Mouse (Mus musculus) thymus, postnatal 25 days (tissue): Measurements from ENCODE around the gene Ptges2.
A peak's percentile ranks its signal among the peaks of the same experiment; 100 is the strongest.

Source experiments
- DNase-seq: peaks from one replicate; pipeline ENCODE4 v3.0.0; 2022

Ptges2 gene

DNA sequence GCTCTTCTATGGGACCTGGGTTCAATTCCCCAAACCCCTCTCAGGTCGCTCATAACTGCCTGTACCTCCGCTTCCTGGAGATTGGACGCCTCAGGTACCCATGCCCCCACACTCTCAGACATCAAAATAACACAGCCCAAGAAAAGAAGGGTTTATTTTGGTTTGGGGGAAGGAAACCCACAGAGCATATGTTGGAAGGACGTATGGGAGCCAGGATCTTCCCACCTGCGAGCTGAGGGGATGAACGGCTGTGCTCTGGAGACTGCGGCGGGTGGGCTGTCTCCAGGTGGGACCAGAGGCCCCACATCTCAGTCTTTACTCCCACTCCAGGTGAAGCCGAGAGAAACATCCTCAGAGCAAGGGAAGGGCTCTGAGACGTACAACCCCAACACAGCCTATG, 18.7 kb upstream of the Ptges2 start:
- DNase-seq, result no peak

DNA sequence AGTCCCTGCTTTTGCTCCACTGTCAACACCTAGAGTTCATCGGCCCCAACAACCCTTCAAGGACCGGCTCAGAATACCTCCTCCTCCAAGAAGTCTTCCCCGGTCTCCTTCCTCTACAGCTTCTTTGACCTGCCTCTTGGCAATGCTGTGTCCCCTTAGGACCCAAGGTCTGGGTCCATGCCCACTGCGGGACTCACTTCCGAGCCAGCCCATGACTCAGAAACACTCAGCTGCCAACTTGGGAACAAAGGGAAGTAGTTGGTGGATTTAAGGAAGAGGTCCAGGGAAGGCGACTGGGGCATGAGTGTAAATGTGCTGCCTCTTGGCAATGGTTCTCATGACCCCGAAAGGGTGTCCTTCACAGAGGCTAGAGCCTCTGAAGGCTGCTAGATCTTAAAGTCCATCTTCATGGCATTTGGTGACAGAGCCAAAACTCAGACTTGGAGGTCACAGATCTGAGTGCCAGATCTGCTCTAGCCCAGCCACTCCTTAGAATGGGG, 15.6 kb upstream of the Ptges2 start:
- no peak for DNase-seq

DNA sequence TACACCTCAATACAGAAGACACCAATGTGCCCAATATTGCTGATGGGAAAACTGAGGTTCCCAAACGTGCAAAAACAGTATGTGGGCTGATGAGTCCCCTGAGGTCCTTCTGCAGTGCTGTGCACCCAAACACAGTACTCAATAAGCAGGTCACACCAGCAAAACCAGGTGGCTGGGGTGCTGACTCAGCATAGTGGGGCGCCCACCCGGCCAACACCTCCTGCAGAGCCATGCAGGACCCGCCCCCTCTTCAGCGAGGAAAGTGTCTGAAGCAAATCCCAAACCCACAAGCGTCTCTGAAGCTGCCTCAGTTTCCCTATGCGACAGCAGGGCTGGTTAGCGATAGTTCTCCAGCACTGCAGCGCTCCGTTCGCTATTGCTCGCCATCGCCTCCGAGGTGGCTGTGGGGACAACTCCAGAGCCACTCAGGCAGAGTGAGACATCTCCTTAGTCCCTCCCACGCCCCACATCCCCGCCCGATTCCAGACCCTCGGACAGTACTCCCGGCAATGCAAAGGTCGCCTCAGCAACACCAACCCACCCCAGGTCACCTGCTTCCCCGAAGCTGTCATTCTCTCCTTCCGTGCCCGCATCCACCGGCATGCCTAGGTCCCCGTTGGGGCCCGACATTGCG, 14.4 kb upstream of the Ptges2 start:
- DNase-seq, result peak; percentile 69

DNA sequence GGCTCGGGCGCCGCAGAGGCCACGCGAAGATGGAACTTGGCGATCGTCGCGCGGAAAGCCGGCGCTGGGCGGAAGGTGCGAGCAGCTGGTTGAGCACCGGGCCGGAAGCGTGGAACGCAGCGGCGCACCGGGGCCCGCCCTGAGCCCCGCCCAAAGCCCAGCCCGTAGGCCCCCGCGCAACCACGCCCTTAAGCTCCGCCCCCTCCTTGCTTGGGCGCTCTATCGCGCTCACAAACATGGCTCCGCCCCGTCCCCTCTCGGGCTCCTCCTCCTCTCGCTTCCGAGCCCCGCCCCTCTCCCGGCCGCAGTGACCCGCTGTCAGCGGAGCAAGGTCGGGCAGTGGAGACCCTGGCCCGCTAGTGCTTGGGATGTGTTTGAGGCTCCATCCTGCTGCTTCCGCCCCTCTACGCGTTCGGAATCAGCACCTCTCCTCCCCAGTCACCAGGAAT, 13.9 kb upstream of the Ptges2 start, which contains the start of gene 1110008P14Rik:
1110008P14Rik (minus strand) TSS at position 164 of the 449 bp plus-strand sequence.
- peak; percentile 97 for DNase-seq

DNA sequence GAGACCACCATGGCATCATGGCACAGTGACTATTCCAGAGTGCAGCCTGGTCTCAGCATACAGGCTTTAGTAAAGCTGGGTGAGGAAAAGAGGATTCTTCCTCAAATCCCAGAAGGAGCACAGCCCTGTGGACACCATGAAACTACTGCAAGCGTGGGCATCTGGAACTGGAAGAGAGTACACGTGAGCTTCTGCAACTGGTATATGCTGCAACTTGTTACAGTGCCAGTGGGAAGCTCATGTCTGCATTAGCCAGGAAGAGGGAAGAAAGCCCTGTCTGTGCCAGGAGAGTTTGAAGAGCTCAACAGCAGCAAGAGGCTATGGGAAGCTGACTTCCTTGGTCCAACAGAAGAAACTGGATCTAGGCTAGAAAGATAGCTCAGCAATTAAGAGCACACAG, 13.0 kb upstream of the Ptges2 start:
- no peak for DNase-seq

DNA sequence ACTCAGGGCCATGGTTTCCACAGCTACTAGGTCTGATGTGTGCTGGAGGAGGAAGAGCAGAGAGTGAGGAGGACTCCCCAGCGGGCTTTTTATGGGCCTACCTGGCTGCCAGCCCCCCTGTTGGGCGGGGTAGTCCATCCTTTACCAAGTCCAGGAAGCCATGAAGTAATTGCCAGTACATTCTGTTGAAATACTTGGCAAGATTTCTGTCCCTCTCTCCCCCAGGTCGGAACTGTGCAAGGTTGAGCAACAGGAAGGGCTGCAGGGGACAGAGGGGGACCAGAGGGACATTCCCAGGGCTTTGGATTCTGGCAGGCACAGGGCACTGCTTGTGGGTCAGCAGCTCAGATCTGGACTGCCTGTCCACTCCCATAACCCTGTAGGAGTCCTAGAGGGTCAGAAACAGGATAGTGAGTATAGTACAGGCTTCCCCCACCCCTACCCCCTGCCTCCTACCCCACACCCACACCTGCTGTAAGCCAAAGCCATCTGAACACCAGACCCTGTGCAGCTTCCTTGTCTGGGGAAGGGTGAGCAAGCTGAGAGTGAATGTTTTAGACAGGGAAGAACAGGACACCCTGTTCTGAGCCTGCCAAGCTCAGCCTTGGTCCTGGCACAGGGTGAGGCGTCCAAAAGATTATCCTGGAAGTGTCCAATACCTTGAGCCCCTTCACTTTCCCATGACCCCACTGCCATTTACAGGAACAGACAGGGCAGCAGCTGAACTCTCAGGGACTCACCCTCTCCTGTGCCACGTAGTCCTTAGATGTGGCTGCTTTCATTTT, 7.8 kb upstream of the Ptges2 start, which contains the start of gene Lcn2:
Lcn2 (minus strand) TSS at position 547 of the 785 bp plus-strand sequence.
- DNase-seq, result no peak

DNA sequence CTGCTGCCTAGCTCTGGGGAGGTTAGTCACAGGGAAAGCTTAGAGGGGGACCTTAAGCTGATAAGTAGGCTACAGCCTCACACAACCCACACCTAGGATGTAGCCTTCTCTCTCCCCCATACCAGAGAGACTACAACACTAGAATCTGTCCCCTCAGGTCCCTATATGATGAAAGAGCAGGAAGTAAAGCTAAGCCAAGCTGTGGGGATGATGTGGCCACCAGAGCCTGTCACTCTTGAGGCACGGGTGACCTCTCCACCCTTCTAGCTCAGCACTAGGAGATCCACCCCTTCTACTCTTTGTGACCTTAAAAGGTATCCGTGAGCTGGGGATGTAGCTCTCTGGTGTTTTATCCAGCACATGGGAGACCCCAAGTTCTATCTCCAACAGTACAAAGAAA, 6.5 kb upstream of the Ptges2 start:
- no peak for DNase-seq

DNA sequence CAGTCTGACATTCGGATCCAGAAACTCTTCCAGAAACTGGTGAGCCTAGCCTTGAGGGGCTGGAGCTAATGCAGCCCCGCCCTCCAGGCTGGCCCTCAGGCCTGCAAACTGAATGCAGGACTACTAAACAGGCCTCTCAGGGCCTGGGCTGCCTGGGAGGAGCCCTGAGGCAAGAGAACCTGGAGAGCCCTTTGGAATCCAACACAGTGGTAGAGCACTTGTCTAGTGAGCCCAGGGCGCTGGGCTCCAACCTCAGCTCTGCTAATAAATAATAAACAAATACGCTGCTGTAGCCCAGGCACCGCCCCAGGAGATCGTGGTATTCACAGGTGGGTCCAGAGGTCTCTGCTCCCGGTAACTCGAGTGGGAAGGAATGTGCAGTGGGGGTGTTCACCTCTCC, 4.8 kb upstream of the Ptges2 start:
- DNase-seq, result no peak

DNA sequence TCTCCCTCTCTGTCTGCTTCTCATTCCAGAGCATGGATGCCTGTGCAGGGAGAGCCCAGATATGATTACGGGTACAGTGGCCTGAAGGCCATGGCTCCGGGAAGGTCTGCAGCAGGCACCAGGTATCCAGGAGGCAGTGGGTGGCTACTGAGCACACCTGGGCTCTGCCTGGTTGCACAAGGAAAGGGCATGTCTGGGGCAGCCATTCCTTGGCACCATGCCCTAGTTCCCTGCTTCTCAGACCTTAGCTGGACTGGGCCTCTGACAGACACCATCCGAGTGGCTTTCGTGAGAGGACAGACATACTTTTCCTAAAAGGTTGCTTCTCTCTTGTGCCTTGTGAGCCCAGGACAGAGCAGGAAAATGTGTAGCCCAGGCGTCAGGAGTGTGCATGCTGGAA, 3.6 kb upstream of the Ptges2 start:
- DNase-seq, result no peak

DNA sequence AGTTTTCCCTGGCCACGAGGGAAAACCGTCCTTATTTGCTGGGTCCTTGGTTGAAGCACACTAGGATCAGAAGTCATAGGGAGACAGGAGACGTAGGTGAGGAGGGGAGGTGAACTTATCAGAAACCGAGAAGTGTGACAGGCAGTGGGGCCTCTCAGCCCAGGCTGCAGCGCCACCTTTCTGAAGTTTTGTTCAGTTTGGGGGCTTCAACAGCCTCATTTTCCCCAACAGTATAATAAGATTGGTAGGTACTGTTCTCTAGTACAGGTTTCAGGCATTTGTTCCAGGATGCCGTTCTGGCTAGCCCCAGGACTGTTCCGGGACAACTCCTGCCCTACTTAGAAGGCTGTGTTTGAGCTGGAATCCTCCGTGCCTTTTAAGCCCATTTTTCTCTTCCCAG, 723 bp upstream of the Ptges2 start:
- DNase-seq, result peak; percentile 71

DNA sequence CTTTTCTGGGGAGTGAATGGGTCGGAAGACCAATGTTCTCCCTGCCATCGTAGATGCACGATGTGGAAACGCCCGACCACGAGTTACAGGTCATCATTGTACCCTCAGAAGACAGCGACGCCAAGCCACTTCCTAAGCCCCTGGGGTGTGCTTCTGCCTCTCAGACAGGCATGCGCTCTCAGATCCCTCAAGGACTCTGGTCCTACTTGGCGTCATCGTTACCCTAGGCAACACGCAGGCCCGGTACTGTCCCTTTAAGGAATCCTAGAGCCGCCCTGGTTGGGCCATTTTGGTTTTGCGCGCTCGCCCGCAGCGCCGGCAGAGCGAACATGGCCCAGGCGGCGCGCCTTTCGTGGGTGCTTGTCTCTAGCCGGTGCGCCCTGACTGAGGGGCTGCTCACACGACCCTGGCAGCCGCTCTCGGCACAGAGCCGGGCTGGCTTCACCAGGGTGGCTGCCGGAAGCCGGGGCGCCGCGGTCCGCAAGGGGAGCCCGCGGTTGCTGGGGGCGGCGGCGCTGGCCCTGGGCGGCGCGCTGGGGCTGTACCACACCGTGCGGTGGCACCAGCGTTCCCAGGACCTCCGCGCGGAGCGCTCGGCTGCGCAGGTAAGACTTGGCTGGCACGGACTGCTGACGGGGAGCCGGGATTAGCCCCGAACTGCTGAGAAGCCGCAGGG, 388 bp downstream of the Ptges2 start:
- DNase-seq, result peak; percentile 77

DNA sequence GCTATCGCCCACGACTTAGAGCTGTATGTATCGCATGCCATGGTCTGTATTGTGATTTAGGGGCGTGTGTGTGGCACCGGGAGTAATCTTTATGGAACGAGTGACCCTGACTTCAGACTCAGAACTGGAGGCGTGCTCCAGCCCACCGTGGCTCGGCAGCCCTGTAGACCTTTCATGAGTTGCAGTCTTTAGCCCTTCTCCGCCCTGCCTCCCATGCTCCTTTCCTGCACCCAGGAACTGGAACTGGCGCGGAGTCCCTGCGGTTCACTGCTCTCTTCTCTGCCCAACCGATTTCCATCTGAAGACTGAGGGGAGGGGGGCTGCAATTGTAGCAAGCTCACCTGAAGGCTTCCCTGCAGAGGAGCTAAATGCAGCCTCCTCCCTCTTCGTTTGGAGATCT, 999 bp downstream of the Ptges2 start:
- peak; percentile 26 for DNase-seq

DNA sequence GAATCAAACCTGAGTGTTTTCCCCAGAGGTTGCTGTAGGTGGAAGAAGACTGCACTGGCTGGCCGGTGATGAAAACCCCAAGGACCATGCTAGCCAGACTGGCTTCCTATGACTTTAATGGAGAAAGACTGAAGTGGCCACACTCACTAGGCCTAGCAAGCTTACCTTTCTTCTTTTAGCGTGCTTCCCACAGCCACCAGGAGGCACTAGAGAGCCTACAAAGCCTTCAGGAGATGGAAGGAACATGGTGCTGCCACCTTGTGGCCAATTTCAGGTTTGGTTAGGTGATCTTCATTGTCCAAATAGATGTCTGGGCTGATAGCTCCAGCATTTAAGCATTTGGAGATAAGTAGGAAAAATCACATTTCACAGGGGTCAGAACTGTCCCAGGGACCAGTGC, 9.0 kb downstream of the Ptges2 start:
- DNase-seq, result peak; percentile 94

DNA sequence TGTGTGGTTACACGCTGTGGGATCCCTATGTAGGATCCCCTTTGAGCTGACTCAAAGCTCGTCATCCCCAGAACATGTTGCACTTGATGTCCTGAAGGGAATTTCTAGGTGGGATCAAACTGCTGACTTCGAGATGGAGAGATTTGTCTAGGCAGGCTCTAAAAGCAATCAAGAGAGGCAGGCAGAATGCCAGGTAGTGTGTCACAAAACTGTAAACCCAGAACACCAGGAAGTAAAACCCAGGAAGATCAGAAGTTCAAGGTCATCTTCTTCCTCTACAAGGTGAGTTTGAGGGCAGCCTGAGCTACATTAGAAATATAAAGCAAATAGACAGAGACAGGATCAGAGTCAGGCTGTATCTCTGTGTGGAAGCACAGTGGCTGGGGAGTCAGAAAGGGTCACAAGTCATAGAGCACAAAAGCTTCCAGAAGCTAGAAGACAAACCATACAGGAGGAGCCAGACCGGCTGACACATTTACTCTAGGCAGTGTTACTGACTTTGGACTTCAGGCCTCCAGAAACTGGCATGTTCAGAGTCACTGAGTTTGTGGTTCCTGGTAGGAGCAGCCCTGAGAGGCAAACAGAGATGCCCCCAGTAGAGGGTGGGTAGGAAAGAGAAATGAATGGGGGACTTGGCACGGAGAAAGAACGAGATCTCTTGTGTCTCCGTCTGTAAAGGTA, 11.6 kb downstream of the Ptges2 start:
- DNase-seq, result no peak

DNA sequence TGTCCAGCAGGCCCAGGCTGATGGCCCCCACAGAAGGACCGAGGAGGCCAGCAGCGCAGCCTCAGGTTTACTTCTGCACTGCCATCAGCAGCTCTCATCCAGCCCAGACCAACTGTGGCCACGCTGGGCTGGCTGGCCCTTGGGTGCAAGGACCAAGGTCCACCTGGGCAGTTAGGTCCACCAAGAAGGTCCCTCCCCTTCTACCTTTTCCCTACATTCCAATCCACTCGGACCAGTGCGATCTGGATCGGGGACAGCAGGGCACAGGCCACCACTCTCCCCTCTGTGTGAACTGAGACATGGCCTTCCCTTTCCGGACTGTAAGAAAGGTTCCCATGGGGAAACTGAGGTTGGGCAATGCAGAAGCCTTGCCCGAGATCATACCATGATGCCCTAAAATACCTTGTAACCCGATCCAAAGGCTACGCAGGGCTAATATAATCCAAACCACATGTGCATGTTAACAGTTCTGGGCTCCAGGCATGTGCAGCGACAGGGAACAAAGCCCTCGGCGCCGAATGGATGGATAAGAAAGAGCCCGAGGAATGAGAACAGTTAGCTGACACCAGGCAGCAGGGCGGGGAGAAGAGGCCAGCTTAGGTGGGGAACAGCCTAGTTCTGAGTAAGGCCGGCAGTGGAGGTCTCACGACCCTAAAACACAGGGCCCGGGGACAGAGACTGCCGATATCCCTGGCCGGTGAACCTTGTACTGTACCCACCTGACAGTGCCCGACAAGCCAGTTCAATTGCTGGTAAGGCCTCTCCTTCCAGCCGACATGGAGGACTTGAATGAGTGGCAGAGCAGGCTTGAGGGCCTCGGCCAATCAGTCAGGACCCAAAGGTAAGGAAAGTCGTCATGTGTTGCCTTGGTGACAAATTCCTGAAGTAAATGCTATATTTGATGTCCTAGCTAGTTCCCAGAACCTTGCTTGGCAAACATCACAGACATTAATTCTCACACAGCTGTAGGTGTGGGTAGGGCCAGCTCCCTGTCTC, 13.0 kb downstream of the Ptges2 start:
- DNase-seq, result no peak

DNA sequence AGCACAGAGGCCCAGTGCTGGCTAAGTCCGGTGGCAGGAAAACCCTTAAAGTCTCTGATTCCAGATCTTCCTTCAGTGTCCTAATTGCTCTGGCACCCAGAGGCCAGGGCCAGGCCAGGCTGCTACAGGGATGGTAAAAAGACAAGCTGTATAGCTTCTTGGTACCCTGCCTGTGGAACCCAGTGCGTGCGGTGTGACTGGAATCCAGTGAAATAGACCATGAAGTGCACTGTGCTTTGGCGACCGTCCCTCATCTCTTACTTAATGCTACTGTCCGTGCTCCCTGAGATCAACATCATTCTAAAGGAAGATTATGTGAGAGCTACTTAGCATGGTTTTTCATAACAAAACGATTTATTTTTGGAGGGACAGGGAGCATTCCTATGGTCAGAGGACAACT, 15.7 kb downstream of the Ptges2 start:
- no peak for DNase-seq

DNA sequence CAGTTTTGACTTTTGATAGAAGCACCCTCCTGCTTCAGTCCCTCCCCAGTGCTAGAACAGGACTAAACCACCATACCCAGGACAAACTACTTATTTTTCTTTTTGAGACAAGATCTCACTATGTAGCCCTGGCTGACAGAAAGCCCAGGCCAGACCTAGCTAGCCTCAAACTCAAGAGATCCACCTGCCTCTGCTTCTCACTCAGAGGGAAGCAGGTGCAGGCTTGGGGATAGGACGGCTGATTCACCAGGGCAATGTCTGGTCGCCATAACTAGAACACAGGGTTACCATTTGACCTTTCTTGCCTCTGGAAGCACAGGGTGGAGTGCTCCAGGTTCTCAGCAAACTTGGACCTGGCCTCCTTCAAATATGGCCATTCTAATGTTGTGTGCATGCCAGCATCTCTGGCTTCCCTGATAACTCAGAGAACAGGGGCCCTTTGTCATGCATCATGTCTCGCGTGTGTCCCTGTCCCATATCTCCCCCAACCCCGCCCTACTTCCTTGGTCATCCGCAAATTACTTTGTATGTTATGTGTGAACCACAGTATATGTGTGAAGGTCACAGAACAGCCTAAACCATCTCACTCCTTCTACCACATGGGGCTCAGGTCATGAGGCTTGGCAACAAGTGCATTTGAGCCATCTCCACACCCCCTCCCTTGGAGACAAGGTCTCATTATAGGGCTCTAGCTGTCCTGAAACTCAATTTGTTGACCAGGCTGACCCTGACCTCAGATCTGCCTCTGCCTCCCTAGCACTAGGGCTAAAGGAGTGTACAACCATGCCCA, 17.2 kb downstream of the Ptges2 start:
- no peak for DNase-seq

DNA sequence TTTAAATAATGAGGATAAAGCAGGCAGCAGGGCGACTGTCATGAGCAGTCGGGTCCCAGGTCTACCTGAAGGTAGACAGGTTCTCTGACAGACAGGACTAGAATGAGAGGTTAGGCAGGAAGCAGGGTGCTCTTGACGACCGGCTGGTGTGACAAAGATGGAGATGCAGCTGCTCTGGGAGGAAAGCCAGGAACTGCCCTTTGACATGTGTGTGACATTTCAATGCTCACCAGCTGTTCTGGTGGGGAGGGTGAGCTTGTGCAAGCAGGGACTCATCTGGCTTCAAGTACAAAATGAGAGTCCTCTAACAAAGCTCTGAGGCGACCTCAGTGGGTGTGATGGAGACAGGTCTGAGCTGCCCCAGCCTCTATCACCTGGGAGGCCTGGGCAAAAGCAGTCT, 18.2 kb downstream of the Ptges2 start:
- DNase-seq, result no peak

DNA sequence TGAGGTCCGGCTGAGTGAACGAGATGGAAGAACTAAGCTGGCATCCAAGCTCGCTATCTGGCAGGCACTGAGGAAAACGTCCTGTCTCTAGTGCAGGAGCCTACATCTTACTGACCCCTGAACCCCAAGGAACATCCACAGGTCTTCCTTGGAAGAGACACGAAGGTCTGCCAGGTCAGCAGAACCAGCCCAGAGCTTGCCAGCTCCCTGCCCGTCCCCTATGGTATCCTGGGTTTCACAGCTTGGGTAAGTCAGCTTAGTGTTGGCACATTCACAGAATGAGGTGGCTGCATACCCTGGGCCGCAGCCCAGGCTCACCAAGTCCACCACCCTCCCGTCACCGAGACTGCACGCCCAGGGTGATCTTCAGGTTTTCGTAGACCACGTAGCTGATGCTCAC, 20.1 kb downstream of the Ptges2 start:
- no peak for DNase-seq

DNA sequence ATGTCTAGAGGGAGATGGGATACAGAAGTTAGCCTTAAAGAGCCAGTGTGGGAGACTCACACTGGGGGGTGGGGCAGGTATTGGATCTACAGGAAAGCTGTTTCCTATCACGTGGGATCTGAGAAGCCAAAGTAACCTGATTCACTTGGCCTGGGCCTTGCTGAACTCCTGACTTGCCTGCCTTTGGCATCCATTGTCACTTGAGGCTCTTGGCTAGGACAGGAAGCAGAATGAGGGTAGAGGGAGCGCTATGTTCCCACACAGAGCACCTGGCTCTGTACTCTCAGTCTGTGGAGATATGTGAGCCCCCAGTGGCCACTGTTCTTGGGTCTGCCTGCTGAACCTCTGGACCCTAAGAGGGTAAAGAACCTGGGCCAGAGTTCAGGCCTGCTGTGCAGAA, 20.9 kb downstream of the Ptges2 start:
- no peak for DNase-seq

DNA sequence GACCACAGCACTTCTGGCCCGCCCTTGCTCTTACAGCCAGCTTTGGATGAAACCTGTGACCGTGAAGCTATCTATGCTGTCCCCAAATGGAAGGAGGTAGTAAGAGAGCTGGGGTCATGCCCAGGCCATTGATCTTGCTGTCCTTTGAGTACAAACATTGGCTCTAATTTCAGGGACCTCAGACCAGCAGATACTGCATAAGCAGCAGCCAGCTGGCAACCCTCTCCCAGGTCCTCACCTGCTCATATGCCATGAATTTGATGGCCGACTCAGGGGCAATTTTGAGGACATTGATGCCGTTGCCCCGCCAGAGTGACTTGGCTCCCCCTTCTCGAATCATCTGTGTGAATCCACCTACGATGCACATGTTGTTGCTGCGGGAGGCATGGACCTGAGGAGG, 21.8 kb downstream of the Ptges2 start:
- DNase-seq, result no peak
